Mouse (Mus musculus): ENCODE results near the gene Stxbp6. TPM values are rescaled to one million over a fixed set of nuclear protein-coding genes. Genes with fewer than 3 reads are reported as not detected.

The Stxbp6 gene
- polyA plus RNA-seq, 1 experiment, result not detected

- Histone ChIP-seq H3ac (ENCODE audit: control insufficient read depth, insufficient read length) (no peak overlapping the region), H3K4me2 (ENCODE audit: low read depth) (no peak overlapping the region), H3K36me3 (ENCODE audit: control insufficient read depth, insufficient read depth) (no peaks in the 10 kb centered on the region), H3K27me3 (ENCODE audit: control insufficient read depth, insufficient read depth, insufficient read length) (no peaks in the 10 kb centered on the region), H3K4me3 (no peak overlapping the region), H3K79me2 (ENCODE audit: control insufficient read depth, insufficient read depth) (no peaks in the 10 kb centered on the region)
- TF ChIP-seq MAX (IDR thresholded peaks at IDR 0.05; ENCODE audit: low read depth) (no peak), CEBPB (IDR thresholded peaks at IDR 0.05; ENCODE audit: insufficient read depth, poor library complexity, severe bottlenecking) (no peak), MYOD1 (IDR thresholded peaks at IDR 0.05; ENCODE audit: control insufficient read depth in 1 of 3, insufficient read length in 2 of 3, low read depth in 2 of 3) (no peak), POLR2A (IDR thresholded peaks at IDR 0.05; ENCODE audit: insufficient read length, low read depth) (no peak), REST (IDR thresholded peaks at IDR 0.05; ENCODE audit: insufficient read depth, insufficient read length) (no peak), USF1 (IDR thresholded peaks at IDR 0.05; ENCODE audit: low read depth) (no peak), E2F4 (IDR thresholded peaks at IDR 0.05; ENCODE audit: insufficient read depth) (no peak), SRF (IDR thresholded peaks at IDR 0.05; ENCODE audit: control insufficient read depth, insufficient read length, low read depth) (no peak), TCF3 (IDR thresholded peaks at IDR 0.05; ENCODE audit: insufficient read length, low read depth) (no peak), POLR2AphosphoS2 (IDR thresholded peaks at IDR 0.05; ENCODE audit: insufficient read length, low read depth) (no peak), MYOG (IDR thresholded peaks at IDR 0.05; ENCODE audit: control insufficient read depth in 1 of 3, insufficient read depth in 1 of 3, insufficient read length in 2 of 3, low read depth in 2 of 3) (no peak), TCF12 (IDR thresholded peaks at IDR 0.05; ENCODE audit: insufficient read depth, poor library complexity, severe bottlenecking) (no peak)
Measured at GRCm38 (mm10) chr12:45075631-45076030, 1.1 kb upstream of the Stxbp6 start.

DNA sequence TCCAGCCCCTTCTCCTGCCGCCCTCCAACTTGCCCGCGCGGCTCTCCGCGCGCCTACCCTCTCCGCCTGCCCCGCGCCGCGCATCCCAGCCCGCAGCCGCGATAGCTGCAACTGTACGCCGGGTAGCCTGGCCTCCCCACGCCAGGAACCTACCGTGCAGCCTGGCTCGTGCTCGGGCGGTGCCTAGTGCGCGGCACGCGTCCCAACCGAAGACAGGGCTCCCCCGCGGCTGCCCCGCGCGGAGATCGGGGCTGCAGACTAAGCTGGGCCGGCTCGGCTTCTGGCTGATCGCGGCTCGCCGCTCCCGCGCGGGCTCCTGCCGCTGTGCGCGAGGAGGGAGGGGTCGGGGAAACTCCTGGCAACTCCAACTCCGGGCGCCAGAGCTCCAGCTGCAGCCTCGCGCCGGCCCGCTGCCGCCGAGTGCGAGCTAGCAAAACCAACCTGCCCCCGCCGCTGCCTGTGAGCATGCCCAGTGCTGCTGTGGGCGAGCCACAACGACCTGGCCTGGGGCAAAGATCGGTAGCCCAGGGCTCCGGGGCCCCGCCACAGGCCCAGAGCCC lies 387 bp downstream of the Stxbp6 start:
- Histone ChIP-seq H3K79me2 (ENCODE audit: control insufficient read depth, insufficient read depth) (no peaks in the 10 kb centered on the region), H3K36me3 (ENCODE audit: control insufficient read depth, insufficient read depth) (no peaks in the 10 kb centered on the region), H3K4me2 (ENCODE audit: low read depth) (no peak overlapping the region), H3K4me3 (no peak overlapping the region), H3ac (ENCODE audit: control insufficient read depth, insufficient read length) (no peak overlapping the region), H3K27me3 (ENCODE audit: control insufficient read depth, insufficient read depth, insufficient read length) (no peaks in the 10 kb centered on the region)
- TF ChIP-seq REST (IDR thresholded peaks at IDR 0.05; ENCODE audit: insufficient read depth, insufficient read length) (no peak), TCF12 (IDR thresholded peaks at IDR 0.05; ENCODE audit: insufficient read depth, poor library complexity, severe bottlenecking) (no peak), SRF (IDR thresholded peaks at IDR 0.05; ENCODE audit: control insufficient read depth, insufficient read length, low read depth) (no peak), MYOG (IDR thresholded peaks at IDR 0.05; ENCODE audit: control insufficient read depth in 1 of 3, insufficient read depth in 1 of 3, insufficient read length in 2 of 3, low read depth in 2 of 3) (no peak), POLR2AphosphoS2 (IDR thresholded peaks at IDR 0.05; ENCODE audit: insufficient read length, low read depth) (no peak), MYOD1 (IDR thresholded peaks at IDR 0.05; ENCODE audit: control insufficient read depth in 1 of 3, insufficient read length in 2 of 3, low read depth in 2 of 3) (no peak), TCF3 (IDR thresholded peaks at IDR 0.05; ENCODE audit: insufficient read length, low read depth) (no peak), E2F4 (IDR thresholded peaks at IDR 0.05; ENCODE audit: insufficient read depth) (no peak), USF1 (IDR thresholded peaks at IDR 0.05; ENCODE audit: low read depth) (no peak), POLR2A (IDR thresholded peaks at IDR 0.05; ENCODE audit: insufficient read length, low read depth) (no peak), MAX (IDR thresholded peaks at IDR 0.05; ENCODE audit: low read depth) (no peak), CEBPB (IDR thresholded peaks at IDR 0.05; ENCODE audit: insufficient read depth, poor library complexity, severe bottlenecking) (no peak)

- no peaks in the 10 kb centered on the region for H3K36me3 ChIP-seq (ENCODE audit: control insufficient read depth, insufficient read depth)
- no peak overlapping the region for H3ac ChIP-seq (ENCODE audit: control insufficient read depth, insufficient read length)
- H3K4me2 ChIP-seq (ENCODE audit: low read depth), result no peak overlapping the region
- no peak overlapping the region for H3K4me3 ChIP-seq
- H3K79me2 ChIP-seq (ENCODE audit: control insufficient read depth, insufficient read depth), result no peaks in the 10 kb centered on the region
- TF ChIP-seq SRF (IDR thresholded peaks at IDR 0.05; ENCODE audit: control insufficient read depth, insufficient read length, low read depth) (no peak), MYOG (IDR thresholded peaks at IDR 0.05; ENCODE audit: control insufficient read depth in 1 of 3, insufficient read depth in 1 of 3, insufficient read length in 2 of 3, low read depth in 2 of 3) (no peak)
- H3K27me3 ChIP-seq (ENCODE audit: control insufficient read depth, insufficient read depth, insufficient read length), result no peaks in the 10 kb centered on the region
Measured at GRCm38 (mm10) chr12:45073331-45074041, 1.0 kb downstream of the Stxbp6 start.

- TF ChIP-seq MYOD1 (IDR thresholded peaks at IDR 0.05; ENCODE audit: control insufficient read depth in 1 of 3, insufficient read length in 2 of 3, low read depth in 2 of 3), result no peak
- TF ChIP-seq CEBPB (IDR thresholded peaks at IDR 0.05; ENCODE audit: insufficient read depth, poor library complexity, severe bottlenecking), result no peak
- no peak for TF ChIP-seq POLR2A (IDR thresholded peaks at IDR 0.05; ENCODE audit: insufficient read length, low read depth)
- TF ChIP-seq USF1 (IDR thresholded peaks at IDR 0.05; ENCODE audit: low read depth), result no peak
- TF ChIP-seq POLR2AphosphoS2 (IDR thresholded peaks at IDR 0.05; ENCODE audit: insufficient read length, low read depth), result no peak
- TF ChIP-seq TCF12 (IDR thresholded peaks at IDR 0.05; ENCODE audit: insufficient read depth, poor library complexity, severe bottlenecking), result no peak
- TF ChIP-seq E2F4 (IDR thresholded peaks at IDR 0.05; ENCODE audit: insufficient read depth), result no peak
- no peak for TF ChIP-seq TCF3 (IDR thresholded peaks at IDR 0.05; ENCODE audit: insufficient read length, low read depth)
- no peak for TF ChIP-seq MAX (IDR thresholded peaks at IDR 0.05; ENCODE audit: low read depth)
- TF ChIP-seq REST (IDR thresholded peaks at IDR 0.05; ENCODE audit: insufficient read depth, insufficient read length), result no peak
- TF ChIP-seq MYOG (IDR thresholded peaks at IDR 0.05; ENCODE audit: control insufficient read depth in 1 of 3, insufficient read depth in 1 of 3, insufficient read length in 2 of 3, low read depth in 2 of 3), result no peak
- no peak for TF ChIP-seq SRF (IDR thresholded peaks at IDR 0.05; ENCODE audit: control insufficient read depth, insufficient read length, low read depth)
- Histone ChIP-seq H3ac (ENCODE audit: control insufficient read depth, insufficient read length) (no peak overlapping the region), H3K27me3 (ENCODE audit: control insufficient read depth, insufficient read depth, insufficient read length) (no peaks in the 10 kb centered on the region), H3K4me2 (ENCODE audit: low read depth) (no peak overlapping the region), H3K36me3 (ENCODE audit: control insufficient read depth, insufficient read depth) (no peaks in the 10 kb centered on the region), H3K79me2 (ENCODE audit: control insufficient read depth, insufficient read depth) (no peaks in the 10 kb centered on the region), H3K4me3 (no peak overlapping the region)
Measured at GRCm38 (mm10) chr12:45072185-45072584, 2.3 kb downstream of the Stxbp6 start.
